Comparison of ENCODE assay signal across 25 mouse cellular contexts in the genomic region with DNA sequence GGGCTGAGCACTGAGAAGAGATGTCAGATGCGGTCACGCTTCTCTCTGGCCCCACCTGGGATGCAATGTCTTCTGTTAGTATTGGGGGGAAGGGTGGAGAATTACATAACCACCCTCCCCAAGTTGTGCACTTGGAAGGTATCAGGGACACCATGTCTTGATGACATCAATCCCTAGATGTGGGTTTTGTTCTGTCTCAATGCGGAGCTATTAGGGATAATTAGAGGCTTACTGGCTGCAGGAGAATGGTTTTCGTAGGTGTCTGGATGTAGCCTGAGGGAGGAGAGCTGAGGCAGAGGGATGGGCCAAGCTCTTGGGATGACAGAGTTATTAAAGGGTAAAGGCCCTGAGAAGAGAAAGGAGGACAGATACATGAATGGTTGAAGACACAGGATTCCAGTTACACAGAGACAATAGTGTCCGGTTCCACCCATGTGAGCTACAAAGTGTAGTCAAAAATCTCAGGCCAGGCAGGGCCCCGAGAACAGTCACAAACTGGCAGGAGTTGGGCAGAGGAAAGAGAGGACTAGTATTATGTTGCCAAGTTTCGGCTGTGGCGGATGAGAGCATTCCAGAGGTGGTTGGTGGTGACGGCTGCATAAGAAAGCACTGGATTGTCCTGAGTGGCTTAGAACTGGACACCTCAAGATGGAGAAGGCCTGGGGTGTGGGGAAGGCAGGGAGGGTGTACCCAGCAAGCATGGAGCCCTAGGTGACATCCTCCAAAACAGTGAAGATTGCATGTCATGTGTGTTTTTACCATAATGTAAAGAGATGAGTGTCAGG. TPM values are rescaled to one million over a fixed set of nuclear protein-coding genes. Genes with fewer than 3 reads are reported as not detected.
DNase-seq lines count a peak whose midpoint lies in the region; ATAC-seq and TF ChIP-seq lines count a peak whose summit lies in the region.
"Had no signal": no experiment of that assay in that cellular context is flagged by ENCODE, and none has a peak within 500 bp of the region (broad histone marks: within the 10 kb centered on the region; RNA-seq: fewer than 3 reads in every experiment).

No protein-coding gene starts in this region.

- H3K27me3 ChIP-seq in kidney, postnatal 0 days (ENCODE audit: insufficient read depth, low read length), result no peaks in the 10 kb centered on the region
- no peaks in the 10 kb centered on the region for H3K27me3 ChIP-seq in kidney, adult 2 months (replicated peaks; ENCODE audit: control insufficient read depth, insufficient read depth, low read length)
- H3K27me3 ChIP-seq: forebrain, embryonic 15.5 days; heart, embryonic 12.5 days; hindbrain, embryonic 13.5 days; liver, embryonic 12.5 days had no signal

- TF ChIP-seq POLR2A in kidney, adult 2 months (IDR thresholded peaks at IDR 0.05; ENCODE audit: low read depth, low read length), result no peak
- no peak for TF ChIP-seq POLR2A in olfactory bulb, adult 2 months (IDR thresholded peaks at IDR 0.05; ENCODE audit: insufficient read depth, low read depth, low read length)

- H3K9ac ChIP-seq in kidney, postnatal 0 days (ENCODE audit: low read depth, low read length), result no peak overlapping the region
- H3K9ac ChIP-seq: forebrain, embryonic 15.5 days; heart, embryonic 12.5 days; hindbrain, embryonic 13.5 days; liver, embryonic 12.5 days; liver, postnatal 0 days had no signal

- TF ChIP-seq CTCF in gastrocnemius, adult 2 months (IDR thresholded peaks at IDR 0.05), result no peak
- no peak for TF ChIP-seq CTCF in kidney, postnatal 0 days (IDR thresholded peaks at IDR 0.05; ENCODE audit: low read depth)
- TF ChIP-seq CTCF in kidney, adult 2 months (conservative IDR thresholded peaks at IDR 0.05; ENCODE audit: insufficient read depth, insufficient read length, low read depth, low read length), result no peak
- no peak for TF ChIP-seq CTCF in olfactory bulb, adult 2 months (IDR thresholded peaks at IDR 0.05; ENCODE audit: insufficient read depth, low read depth, low read length)

- H3K4me1 ChIP-seq in kidney, postnatal 0 days (replicated peaks; ENCODE audit: insufficient read depth, low read length), result no peaks in the 10 kb centered on the region
- no peaks in the 10 kb centered on the region for H3K4me1 ChIP-seq in kidney, adult 2 months (ENCODE audit: control insufficient read depth, insufficient read depth, low read length)
- H3K4me1 ChIP-seq in olfactory bulb, adult 2 months (ENCODE audit: control insufficient read depth, insufficient read depth, low read length), result peaks cover 30% of the 10 kb centered on the region
- H3K4me1 ChIP-seq: forebrain, embryonic 15.5 days; hindbrain, embryonic 13.5 days had no signal

- no peak overlapping the region for H3K4me2 ChIP-seq in kidney, postnatal 0 days (ENCODE audit: low read length)
- H3K4me2 ChIP-seq: forebrain, embryonic 15.5 days; heart, embryonic 12.5 days; hindbrain, embryonic 13.5 days; liver, embryonic 12.5 days had no signal

- no peaks in the 10 kb centered on the region for H3K9me3 ChIP-seq in kidney, postnatal 0 days (replicated peaks; ENCODE audit: low read length)
- H3K9me3 ChIP-seq: hindbrain, embryonic 13.5 days had no signal

- no peak for ATAC-seq in kidney, postnatal 0 days (replicated peaks; ENCODE audit: low FRiP score, low read depth)
- ATAC-seq: CD4-positive, CD25-positive, alpha-beta regulatory T cell, adult 4 months; forebrain, embryonic 15.5 days; intestine, embryonic 16.5 days; liver, embryonic 12.5 days; liver, postnatal 0 days had no signal

- WGBS in kidney, postnatal 0 days, result 69% methylated on average over 9 of the region's 9 CpGs
- 79% methylated on average over 9 of the region's 9 CpGs for WGBS in kidney, adult 2 months
- WGBS in olfactory bulb, adult 2 months, result 35% methylated on average over 9 of the region's 9 CpGs

- intact Hi-C loops in gastrocnemius, adult 2 months (cut with DNase I), result no loop called here

- no peak for DNase-seq in gastrocnemius, adult 2 months
- no peak for DNase-seq in gastrocnemius, postnatal 10 days
- DNase-seq in kidney, postnatal 0 days (ENCODE audit: low spot score), result peak; percentile 63
- DNase-seq in kidney, adult 2 months, result no peak
- DNase-seq in lung, postnatal 25 days (ENCODE audit: low spot score), result peak; percentile 29
- no peak for DNase-seq in lung, postnatal 14 days
- DNase-seq: adrenal gland, postnatal 14 days; cerebellum, postnatal 14 days; gastrocnemius, postnatal 14 days; heart, postnatal 4 days; kidney, adult 9 months; kidney, postnatal 14 days; liver, postnatal 0 days; midbrain, embryonic 14.5 days; right cerebral cortex, postnatal 4 days; thymus, adult 2 months; thymus, postnatal 36 days had no signal

- H3K4me3 ChIP-seq in gastrocnemius, adult 2 months, result no peak overlapping the region
- no peak overlapping the region for H3K4me3 ChIP-seq in kidney, postnatal 0 days (replicated peaks; ENCODE audit: low read depth, low read length)
- H3K4me3 ChIP-seq in kidney, adult 2 months (ENCODE audit: insufficient read depth, low read depth, low read length), result no peak overlapping the region
- no peak overlapping the region for H3K4me3 ChIP-seq in olfactory bulb, adult 2 months (ENCODE audit: insufficient read depth, low read depth, low read length)
- H3K4me3 ChIP-seq: forebrain, embryonic 15.5 days; heart, embryonic 12.5 days; hindbrain, embryonic 13.5 days; liver, embryonic 12.5 days had no signal

- no peaks in the 10 kb centered on the region for H3K36me3 ChIP-seq in kidney, postnatal 0 days (ENCODE audit: insufficient read depth, low read length)
- H3K36me3 ChIP-seq in kidney, adult 2 months (ENCODE audit: control insufficient read depth, insufficient read depth, low read length), result no peaks in the 10 kb centered on the region
- H3K36me3 ChIP-seq: forebrain, embryonic 15.5 days; hindbrain, embryonic 13.5 days had no signal

- H3K27ac ChIP-seq in gastrocnemius, adult 2 months, result peak overlapping the region; percentile 78
- no peak overlapping the region for H3K27ac ChIP-seq in kidney, postnatal 0 days
- no peak overlapping the region for H3K27ac ChIP-seq in kidney, adult 2 months (ENCODE audit: insufficient read depth, low read depth, low read length)
- peak overlapping the region; percentile 89 for H3K27ac ChIP-seq in olfactory bulb, adult 2 months (ENCODE audit: insufficient read depth, low read depth, low read length)
- H3K27ac ChIP-seq: forebrain, embryonic 15.5 days; hindbrain, embryonic 13.5 days; liver, embryonic 12.5 days had no signal

RNA-seq across cellular contexts. Expression of a gene that starts 14.8 kb away (rescaled TPM):
- 100 to 1,000 TPM; 173 to 208 TPM for total RNA-seq in gastrocnemius, adult 2 months (2021)
- total RNA-seq in gastrocnemius, postnatal 10 days (2021), result 100 to 1,000 TPM; 251 to 256 TPM
- 5.5 and 6.5 TPM in 2 replicates for polyA plus RNA-seq in kidney, postnatal 0 days (2015; fragmentation: Nextera tagmentation; extraction: Ambion mirVana)
- polyA plus RNA-seq in kidney, adult 2 months (2012; rRNA removed), result 0.80 and 2.3 TPM in 2 replicates
- not detected in 2 replicates for polyA plus RNA-seq in olfactory bulb, adult 2 months (2012; ENCODE audit: insufficient read depth, insufficient read length, low replicate concordance, missing spikeins)
- total RNA-seq: granulocyte monocyte progenitor cell, adult 5-6 weeks had no signal

Comparison
In these comparisons a context has a peak if more than half of its experiments do, and no peak if none do; other contexts are left out.
1. DNase-seq: peak in kidney, postnatal 0 days (single experiment) and lung, postnatal 25 days (single experiment); none in gastrocnemius, adult 2 months (single experiment), gastrocnemius, postnatal 10 days (single experiment), kidney, adult 2 months (single experiment) and lung, postnatal 14 days (single experiment).
2. H3K27ac ChIP-seq: peak in gastrocnemius, adult 2 months (single experiment) and olfactory bulb, adult 2 months (single experiment); none in kidney, postnatal 0 days (single experiment) and kidney, adult 2 months (single experiment).